Mouse (Mus musculus) kidney, adult 2 months (tissue): ENCODE results near the gene Dync1li1. TPM values are rescaled to one million over a fixed set of nuclear protein-coding genes. Genes with fewer than 3 reads are reported as not detected.

Source experiments
- DNase-seq: peaks from one replicate; pipeline ENCODE4 v3.0.0; 2021
- H3K27ac ChIP-seq: fragments of 200-500 bp; 2 replicates; pipeline ENCODE4 v1.5.1; 2012; ENCODE audit warnings: low read depth, low read length, control low read depth, inconsistent platforms; ENCODE audit not compliant: insufficient read depth
- H3K27me3 ChIP-seq: fragments of 200-500 bp; replicated peaks from 2 replicates; pipeline ENCODE4 v1.6.1; 2012; ENCODE audit warnings: mild to moderate bottlenecking, moderate library complexity, low read length, inconsistent platforms; ENCODE audit not compliant: control insufficient read depth, insufficient read depth
- H3K36me3 ChIP-seq: fragments of 200-500 bp; 2 replicates; pipeline ENCODE4 v1.6.1; 2012; ENCODE audit warnings: mild to moderate bottlenecking, moderate library complexity, low read length, inconsistent platforms; ENCODE audit not compliant: control insufficient read depth, insufficient read depth
- H3K4me1 ChIP-seq: fragments of 200-500 bp; 2 replicates; pipeline ENCODE4 v1.6.1; 2011; ENCODE audit warnings: low read length; ENCODE audit not compliant: control insufficient read depth, insufficient read depth
- H3K4me3 ChIP-seq: fragments of 200-500 bp; 2 replicates; pipeline ENCODE4 v1.5.1; 2011; ENCODE audit warnings: mild to moderate bottlenecking, low read depth, low read length, control low read depth; ENCODE audit not compliant: insufficient read depth
- CTCF ChIP-seq: fragments of 200-500 bp; conservative IDR thresholded peaks from 2 replicates; pipeline ENCODE4 v1.5.1; 2011; ENCODE audit warnings: low read depth, mild to moderate bottlenecking, control low read depth, low read length, moderate library complexity, mixed read lengths; ENCODE audit not compliant: insufficient read depth, insufficient read length
- POLR2A ChIP-seq: fragments of 200-500 bp; IDR thresholded peaks from one replicate; pipeline ENCODE4 v1.6.1; 2011; ENCODE audit warnings: low read depth, low read length, control low read depth
- WGBS: fragments of 180-500 bp; shearing (Covaris S2); methylation state at CpG from one replicate; pipeline ENCODE4 v1.1.7; 2018; 5-methylcytosine and 5-hydroxymethylcytosine counted together
- polyA plus RNA-seq: library from polyadenylated mRNA; depleted of rRNA; stranded (reverse); fragments of >200 nt; gene quantifications from 2 replicates; pipeline ENCODE4 v1.2.3, GENCODE M21; 2012; rRNA removed

The Dync1li1 gene
- 21.3 and 24.6 TPM in 2 replicates for polyA plus RNA-seq

DNA sequence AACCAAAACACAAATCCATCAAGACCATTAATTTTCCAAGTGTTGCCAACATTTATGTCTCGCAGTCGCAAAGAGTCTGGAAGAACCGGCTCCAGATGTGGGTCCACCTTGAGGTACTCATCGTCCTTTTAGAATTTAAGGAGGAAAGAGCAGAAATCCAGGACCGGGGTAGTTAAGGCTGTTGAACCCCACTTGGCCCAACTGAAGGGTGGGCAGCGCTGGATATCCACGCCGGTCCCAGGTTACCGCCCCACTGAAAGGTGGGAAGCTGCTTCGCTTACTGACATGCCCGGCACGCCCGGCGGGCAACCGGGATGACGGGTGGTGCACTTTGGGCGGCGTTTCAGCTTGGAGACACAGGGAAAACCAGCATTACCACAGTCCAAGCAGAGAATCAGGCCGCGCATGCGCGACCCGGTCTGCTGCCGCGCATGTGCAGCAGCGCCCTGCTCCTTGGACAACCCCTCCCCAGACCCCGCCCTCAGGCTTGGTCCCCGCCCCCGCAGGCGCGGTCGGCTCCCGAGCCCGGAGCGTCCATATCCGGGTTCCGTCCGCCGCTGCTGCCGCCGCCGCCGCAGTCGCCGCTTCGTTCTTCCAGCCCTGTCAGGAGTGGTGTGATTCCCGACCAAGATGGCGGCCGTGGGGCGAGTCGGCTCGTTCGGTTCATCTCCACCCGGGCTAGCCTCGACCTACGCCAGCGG, at the start of gene Dync1li1:
Gene Dync1li1 (plus strand): TSS at position 539 of the 701 bp plus-strand sequence.
- H3K4me3 ChIP-seq = peak within 1 kb of the TSS; percentile 82
- H3K27me3 ChIP-seq = no peaks in the 10 kb centered on the region
- H3K4me1 ChIP-seq = peaks cover 13% of the 10 kb centered on the region
- DNase-seq = peak; percentile 99
- no peaks in the 10 kb centered on the region; the same call in 1 of the 2 replicates for H3K36me3 ChIP-seq
- WGBS = under 1% methylated on average over 57 of the region's 57 CpGs
- peak within 1 kb of the TSS; percentile 82 for H3K27ac ChIP-seq
- no peak for TF ChIP-seq POLR2A
- no peak for TF ChIP-seq CTCF

DNA sequence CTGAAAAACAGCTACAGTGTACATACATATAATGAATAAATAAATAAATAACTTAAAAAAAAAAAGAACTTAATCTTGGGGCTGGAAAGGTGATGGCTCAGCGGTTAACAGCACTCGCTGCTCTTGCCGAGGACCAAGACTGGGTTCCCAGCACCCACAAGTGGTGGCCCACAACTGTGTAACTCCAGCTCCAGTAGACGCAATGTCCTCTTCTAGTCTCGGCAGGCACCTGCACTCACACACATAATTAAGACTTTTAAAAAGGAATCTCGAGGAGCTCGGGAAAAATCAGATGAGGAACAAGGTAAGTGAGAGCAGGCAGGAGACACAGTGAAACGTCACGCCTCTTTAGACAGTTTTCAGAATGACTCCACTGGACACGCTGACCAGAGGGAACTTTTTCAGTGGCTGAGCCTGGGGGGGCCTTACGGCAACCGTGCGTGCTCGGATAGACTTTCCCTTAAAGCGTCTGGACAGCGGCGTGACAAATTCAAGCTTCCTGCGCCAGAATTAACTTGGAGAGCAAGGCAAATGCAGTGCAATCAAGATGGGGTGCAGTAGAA, 49.3 kb upstream of the Dync1li1 start:
- Histone ChIP-seq H3K4me1 (no peaks in the 10 kb centered on the region), H3K4me3 (peak overlapping the region; percentile 60), H3K27ac (peak overlapping the region; percentile 36), H3K36me3 (no peaks in the 10 kb centered on the region), H3K27me3 (no peaks in the 10 kb centered on the region)
- TF ChIP-seq POLR2A (no peak), CTCF (no peak)
- 12% methylated on average over 18 of the region's 18 CpGs for WGBS
- no peak for DNase-seq

DNA sequence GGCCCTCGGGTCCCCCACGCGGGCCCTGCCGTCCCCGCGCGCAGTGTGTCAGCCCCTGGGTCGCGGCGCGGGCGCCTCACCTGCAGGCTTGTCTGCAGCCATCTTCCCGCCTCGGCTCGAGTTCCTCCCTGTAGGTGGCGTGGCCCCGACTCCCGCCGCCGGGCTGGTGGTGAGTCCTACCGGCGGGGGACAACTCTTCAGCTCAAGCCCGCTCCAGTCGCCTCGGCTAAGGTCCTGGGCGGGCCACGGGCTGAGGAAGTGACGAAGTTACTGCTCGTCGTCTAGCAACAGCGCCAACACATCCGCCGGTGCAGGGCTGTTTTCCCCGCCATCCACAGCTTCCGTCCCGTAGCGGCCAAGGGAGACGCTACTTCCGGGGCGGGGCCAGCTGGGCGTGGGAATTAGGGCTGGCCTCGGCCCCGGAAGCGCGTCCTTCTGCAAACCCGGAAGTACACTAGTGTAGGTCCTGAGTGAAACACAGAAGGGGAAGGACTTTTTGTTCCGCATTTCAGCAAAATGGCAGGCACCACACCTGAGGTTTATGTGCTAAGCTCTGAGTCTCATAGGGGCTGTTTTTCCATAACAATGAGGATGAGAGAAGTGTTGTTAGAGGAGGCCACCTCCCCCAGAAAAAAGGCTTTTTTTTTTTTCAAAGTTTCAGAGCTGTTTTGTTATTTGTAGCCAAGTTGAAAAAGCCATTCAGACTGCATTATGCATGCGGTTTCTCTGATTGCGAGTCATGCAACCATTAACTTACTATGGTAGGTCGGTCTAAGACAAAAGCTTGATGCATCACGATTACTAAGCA, 48.5 kb upstream of the Dync1li1 start, which contains the start of gene Cnot10:
Gene Cnot10 (minus strand): TSS at position 346 of the 808 bp plus-strand sequence.
- 4% methylated on average over 51 of the region's 51 CpGs for WGBS
- no peaks in the 10 kb centered on the region for H3K4me1 ChIP-seq
- no peaks in the 10 kb centered on the region for H3K27me3 ChIP-seq
- peak within 1 kb of the TSS; percentile 60 for H3K4me3 ChIP-seq
- TF ChIP-seq POLR2A (peak; percentile 35), CTCF (0 out of 2 replicates have a peak, but pooled peaks have one; percentile 13)
- peak within 1 kb of the TSS; percentile 36 for H3K27ac ChIP-seq
- peak; percentile 98 for DNase-seq
- no peaks in the 10 kb centered on the region for H3K36me3 ChIP-seq

DNA sequence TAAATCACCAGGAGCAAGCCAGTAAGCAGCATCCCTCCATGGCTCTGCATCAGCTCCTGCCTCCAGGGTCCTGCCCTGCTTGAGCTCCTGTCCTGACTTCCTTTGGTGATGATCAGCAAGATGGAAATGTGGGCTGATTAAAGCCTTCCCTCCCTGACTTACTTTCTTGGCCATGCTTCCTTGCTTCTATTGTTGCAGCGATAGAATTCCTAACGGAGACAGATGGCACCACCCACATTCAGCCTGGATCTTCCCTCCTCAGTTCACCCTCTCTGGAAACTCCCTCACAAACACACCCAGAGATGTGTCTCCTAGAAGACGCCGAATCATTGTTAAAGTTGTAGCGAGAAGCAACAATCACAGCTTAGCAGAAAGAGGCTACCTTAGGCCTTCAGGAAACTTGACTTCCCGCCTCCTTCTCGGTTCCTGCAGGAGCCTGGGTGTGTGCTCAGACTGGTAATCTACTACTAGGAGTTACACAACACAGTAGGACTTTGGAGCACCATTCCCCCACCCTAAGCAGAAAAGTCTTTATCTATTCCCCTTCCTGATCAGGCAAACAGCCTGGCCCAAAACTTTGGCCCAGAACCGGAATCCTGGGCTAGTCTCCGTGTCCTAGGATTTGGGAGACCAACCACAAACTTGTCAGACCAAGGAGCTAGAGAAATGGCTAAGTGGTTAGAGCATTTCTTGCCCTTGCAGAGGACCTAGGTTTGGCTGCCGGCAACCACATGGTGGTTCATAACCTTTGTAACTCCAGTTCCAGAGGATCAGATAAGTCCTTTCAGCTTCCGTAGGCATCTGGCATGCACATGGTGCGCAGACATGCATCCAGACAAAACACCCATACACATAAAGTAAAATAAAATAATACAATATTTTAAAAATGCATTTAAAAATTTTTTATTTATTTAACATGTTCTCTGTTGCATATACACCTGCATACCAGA, 41.8 kb upstream of the Dync1li1 start:
- Histone ChIP-seq H3K36me3 (no peaks in the 10 kb centered on the region), H3K4me3 (no peak overlapping the region), H3K27ac (no peak overlapping the region), H3K4me1 (no peaks in the 10 kb centered on the region), H3K27me3 (no peaks in the 10 kb centered on the region)
- peak; percentile 47 for DNase-seq
- WGBS = 79% methylated on average over 12 of the region's 12 CpGs
- TF ChIP-seq CTCF (no peak), POLR2A (no peak)

DNA sequence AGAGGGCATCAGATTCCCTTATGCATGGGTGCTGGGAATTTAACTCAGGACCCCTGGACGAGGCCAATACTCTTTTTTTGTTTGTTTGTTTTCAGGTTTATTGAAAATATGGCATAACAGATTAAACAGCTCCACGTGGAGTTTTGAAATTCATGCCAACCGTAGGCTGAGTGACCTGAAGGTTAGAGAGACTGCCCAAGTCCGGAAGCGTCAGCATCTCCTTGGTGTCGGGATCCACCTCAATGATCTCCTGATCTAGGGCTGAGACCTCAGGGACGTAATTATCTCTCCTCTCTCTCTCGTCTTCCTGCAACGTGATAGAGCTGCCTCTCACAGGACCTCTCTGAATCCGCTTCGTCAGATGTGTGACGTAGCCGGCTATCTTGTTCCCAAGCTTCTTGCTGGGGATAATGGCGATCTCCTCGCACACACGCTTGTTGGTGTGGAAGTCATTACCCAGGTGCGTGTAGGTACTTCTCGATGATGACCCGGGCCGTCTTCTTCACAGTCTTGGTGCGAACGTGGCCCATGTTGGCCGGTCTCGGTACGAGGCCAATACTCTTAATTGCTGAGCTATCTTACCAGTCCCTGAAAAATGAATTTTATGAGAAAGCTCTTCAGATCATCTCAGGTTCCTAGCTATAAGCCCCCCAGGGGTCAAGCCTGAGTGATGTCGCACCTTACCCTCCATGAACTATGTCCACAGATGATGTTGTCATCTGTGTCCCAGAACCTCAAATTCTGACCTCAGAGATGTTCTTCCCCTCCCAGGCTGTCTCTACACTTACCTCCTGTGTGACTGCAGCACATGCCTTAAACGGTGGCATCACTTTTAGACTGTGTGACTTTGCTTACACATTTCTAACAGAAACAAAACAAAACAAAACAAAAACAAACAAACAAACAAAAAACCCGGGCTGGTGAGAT, 40.8 kb upstream of the Dync1li1 start:
- H3K36me3 ChIP-seq = no peaks in the 10 kb centered on the region
- TF ChIP-seq POLR2A (no peak), CTCF (no peak)
- no peaks in the 10 kb centered on the region for H3K27me3 ChIP-seq
- H3K27ac ChIP-seq = no peak overlapping the region
- no peak overlapping the region for H3K4me3 ChIP-seq
- WGBS = 78% methylated on average over 28 of the region's 28 CpGs
- H3K4me1 ChIP-seq = no peaks in the 10 kb centered on the region
- DNase-seq = peak; percentile 36
